Mouse (Mus musculus): ENCODE measurements around the gene Rgs12. TPM values are rescaled to one million over a fixed set of nuclear protein-coding genes. Genes with fewer than 3 reads are reported as not detected.

Rgs12 gene
- polyA plus RNA-seq, 1 experiment, result 30.5 TPM

DNA sequence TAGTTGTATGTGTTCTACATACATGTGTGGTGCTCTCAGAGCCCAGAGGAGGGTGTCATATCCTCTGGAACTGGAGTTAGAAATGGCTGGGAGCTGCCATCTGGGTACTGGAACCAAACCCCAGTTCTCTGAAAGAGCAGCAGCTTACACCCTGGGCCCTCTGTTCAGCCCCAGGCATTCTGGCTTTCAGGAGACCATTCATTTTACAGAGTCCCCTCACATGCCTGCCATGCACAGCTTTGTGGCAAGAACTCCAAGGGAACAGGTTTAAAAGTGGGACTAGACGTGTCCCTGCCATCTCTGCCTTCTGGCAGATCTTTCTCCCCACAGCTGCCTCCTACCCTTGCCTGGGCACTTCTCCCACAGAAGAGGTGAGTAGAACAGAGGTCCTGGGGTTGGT is 84.4 kb downstream of the Rgs12 start:
- TF ChIP-seq MAX (IDR thresholded peaks at IDR 0.05; ENCODE audit: low read depth) (no peak), TCF12 (IDR thresholded peaks at IDR 0.05; ENCODE audit: insufficient read depth, poor library complexity, severe bottlenecking) (no peak), REST (IDR thresholded peaks at IDR 0.05; ENCODE audit: insufficient read depth, insufficient read length) (no peak), SRF (IDR thresholded peaks at IDR 0.05; ENCODE audit: control insufficient read depth, insufficient read length, low read depth) (no peak), USF1 (IDR thresholded peaks at IDR 0.05; ENCODE audit: low read depth) (no peak), POLR2AphosphoS2 (IDR thresholded peaks at IDR 0.05; ENCODE audit: insufficient read length, low read depth) (no peak), CEBPB (IDR thresholded peaks at IDR 0.05; ENCODE audit: insufficient read depth, poor library complexity, severe bottlenecking) (no peak)
- H3K27me3 ChIP-seq (ENCODE audit: control insufficient read depth, insufficient read depth, insufficient read length), result no peaks in the 10 kb centered on the region
- H3K4me3 ChIP-seq, result no peak overlapping the region
- no peaks in the 10 kb centered on the region for H3K79me2 ChIP-seq (ENCODE audit: control insufficient read depth, insufficient read depth)
- H3ac ChIP-seq (ENCODE audit: control insufficient read depth, insufficient read length), result no peak overlapping the region
- peaks cover 10% of the 10 kb centered on the region for H3K36me3 ChIP-seq (ENCODE audit: control insufficient read depth, insufficient read depth)
- H3K4me2 ChIP-seq (ENCODE audit: low read depth), result no peak overlapping the region

DNA sequence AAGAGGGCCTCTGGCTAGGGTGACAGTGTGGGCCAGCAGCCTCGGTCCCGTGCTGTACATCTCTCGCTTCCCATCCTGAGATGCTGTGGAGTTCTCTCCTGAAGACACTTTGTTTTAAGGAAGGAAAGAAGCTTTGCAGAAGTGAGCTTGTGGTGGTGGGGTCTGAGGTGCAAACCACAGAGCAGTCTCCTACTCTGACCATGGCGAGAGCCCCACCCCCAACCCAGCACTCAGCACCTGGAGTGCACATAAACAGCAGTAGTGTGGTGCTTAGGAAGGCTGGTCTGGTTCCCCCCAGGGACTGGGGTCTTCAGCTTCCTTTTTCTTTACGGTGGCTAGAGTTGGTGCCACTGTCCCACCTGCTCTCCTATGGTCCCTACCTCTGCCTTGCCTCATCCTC is 85.9 kb downstream of the Rgs12 start:
- Histone ChIP-seq H3K36me3 (ENCODE audit: control insufficient read depth, insufficient read depth) (peaks cover 3% of the 10 kb centered on the region), H3K79me2 (ENCODE audit: control insufficient read depth, insufficient read depth) (no peaks in the 10 kb centered on the region), H3K4me3 (no peak overlapping the region), H3ac (ENCODE audit: control insufficient read depth, insufficient read length) (no peak overlapping the region), H3K27me3 (ENCODE audit: control insufficient read depth, insufficient read depth, insufficient read length) (no peaks in the 10 kb centered on the region), H3K4me2 (ENCODE audit: low read depth) (no peak overlapping the region)
- no peak for TF ChIP-seq MAX (IDR thresholded peaks at IDR 0.05; ENCODE audit: low read depth)
- no peak for TF ChIP-seq TCF12 (IDR thresholded peaks at IDR 0.05; ENCODE audit: insufficient read depth, poor library complexity, severe bottlenecking)
- TF ChIP-seq POLR2A (IDR thresholded peaks at IDR 0.05; ENCODE audit: insufficient read length, low read depth), result no peak
- TF ChIP-seq TCF3 (IDR thresholded peaks at IDR 0.05; ENCODE audit: insufficient read length, low read depth), result no peak
- no peak for TF ChIP-seq REST (IDR thresholded peaks at IDR 0.05; ENCODE audit: insufficient read depth, insufficient read length)
- TF ChIP-seq CEBPB (IDR thresholded peaks at IDR 0.05; ENCODE audit: insufficient read depth, poor library complexity, severe bottlenecking), result no peak
- no peak for TF ChIP-seq POLR2AphosphoS2 (IDR thresholded peaks at IDR 0.05; ENCODE audit: insufficient read length, low read depth)
- no peak for TF ChIP-seq MYOG (IDR thresholded peaks at IDR 0.05; ENCODE audit: control insufficient read depth in 1 of 3, insufficient read depth in 1 of 3, insufficient read length in 2 of 3, low read depth in 2 of 3)
- no peak for TF ChIP-seq USF1 (IDR thresholded peaks at IDR 0.05; ENCODE audit: low read depth)
- TF ChIP-seq SRF (IDR thresholded peaks at IDR 0.05; ENCODE audit: control insufficient read depth, insufficient read length, low read depth), result no peak
- no peak for TF ChIP-seq E2F4 (IDR thresholded peaks at IDR 0.05; ENCODE audit: insufficient read depth)
- TF ChIP-seq MYOD1 (IDR thresholded peaks at IDR 0.05; ENCODE audit: control insufficient read depth in 1 of 3, insufficient read length in 2 of 3, low read depth in 2 of 3), result no peak

DNA sequence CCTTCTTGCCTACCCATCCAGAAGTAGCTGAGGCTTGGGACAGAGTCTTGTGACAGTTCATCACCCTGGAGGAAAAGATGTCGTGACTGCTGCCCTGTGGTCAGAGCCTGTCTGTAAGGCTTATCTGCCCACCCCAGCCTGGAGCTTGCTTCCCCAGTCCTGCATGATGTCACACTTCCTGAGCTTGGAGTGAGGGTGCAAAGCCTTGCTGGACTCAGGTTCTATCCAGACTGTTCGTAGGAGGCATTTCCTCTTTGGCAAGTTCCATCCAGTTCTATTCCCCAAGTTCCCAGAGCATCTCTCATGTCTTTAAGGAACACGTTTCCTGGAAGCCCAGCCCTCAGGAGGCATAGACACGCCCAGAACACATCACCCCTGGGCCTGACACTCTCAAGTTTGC is 86.5 kb downstream of the Rgs12 start:
- H3K79me2 ChIP-seq (ENCODE audit: control insufficient read depth, insufficient read depth), result no peaks in the 10 kb centered on the region
- no peak overlapping the region for H3K4me2 ChIP-seq (ENCODE audit: low read depth)
- no peaks in the 10 kb centered on the region for H3K27me3 ChIP-seq (ENCODE audit: control insufficient read depth, insufficient read depth, insufficient read length)
- H3ac ChIP-seq (ENCODE audit: control insufficient read depth, insufficient read length), result no peak overlapping the region
- H3K36me3 ChIP-seq (ENCODE audit: control insufficient read depth, insufficient read depth), result peaks cover 1% of the 10 kb centered on the region
- TF ChIP-seq CEBPB (IDR thresholded peaks at IDR 0.05; ENCODE audit: insufficient read depth, poor library complexity, severe bottlenecking) (no peak), POLR2AphosphoS2 (IDR thresholded peaks at IDR 0.05; ENCODE audit: insufficient read length, low read depth) (no peak), MYOG (IDR thresholded peaks at IDR 0.05; ENCODE audit: control insufficient read depth in 1 of 3, insufficient read depth in 1 of 3, insufficient read length in 2 of 3, low read depth in 2 of 3) (no peak), TCF3 (IDR thresholded peaks at IDR 0.05; ENCODE audit: insufficient read length, low read depth) (no peak), MAX (IDR thresholded peaks at IDR 0.05; ENCODE audit: low read depth) (no peak), SRF (IDR thresholded peaks at IDR 0.05; ENCODE audit: control insufficient read depth, insufficient read length, low read depth) (no peak), USF1 (IDR thresholded peaks at IDR 0.05; ENCODE audit: low read depth) (no peak), TCF12 (IDR thresholded peaks at IDR 0.05; ENCODE audit: insufficient read depth, poor library complexity, severe bottlenecking) (no peak), POLR2A (IDR thresholded peaks at IDR 0.05; ENCODE audit: insufficient read length, low read depth) (no peak)
- H3K4me3 ChIP-seq, result no peak overlapping the region

DNA sequence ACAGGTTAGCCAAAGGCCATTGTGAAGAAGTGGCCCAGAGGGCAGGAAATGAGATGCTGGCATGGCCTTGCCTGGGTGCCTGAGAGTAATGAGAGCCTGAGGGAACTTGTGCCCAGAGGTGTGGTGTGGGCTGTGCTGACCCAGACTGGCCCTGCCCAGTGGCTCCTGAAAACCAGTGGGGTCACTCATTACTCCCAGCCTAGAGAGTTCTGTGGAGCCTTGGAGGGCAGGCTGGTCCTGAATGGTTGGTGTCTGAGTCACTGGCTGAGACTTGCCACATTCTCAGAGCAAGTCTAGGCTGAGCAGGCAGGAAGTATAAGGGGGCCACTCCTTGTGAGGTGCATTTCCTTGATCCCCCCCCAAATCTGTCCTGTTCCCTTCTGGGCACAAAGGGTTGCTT is 88.2 kb downstream of the Rgs12 start:
- Histone ChIP-seq H3ac (ENCODE audit: control insufficient read depth, insufficient read length) (no peak overlapping the region), H3K36me3 (ENCODE audit: control insufficient read depth, insufficient read depth) (no peaks in the 10 kb centered on the region), H3K27me3 (ENCODE audit: control insufficient read depth, insufficient read depth, insufficient read length) (no peaks in the 10 kb centered on the region), H3K4me3 (no peak overlapping the region), H3K4me2 (ENCODE audit: low read depth) (peak overlapping the region; percentile 31), H3K79me2 (ENCODE audit: control insufficient read depth, insufficient read depth) (no peaks in the 10 kb centered on the region)
- TF ChIP-seq MAX (IDR thresholded peaks at IDR 0.05; ENCODE audit: low read depth), result no peak
- no peak for TF ChIP-seq MYOD1 (IDR thresholded peaks at IDR 0.05; ENCODE audit: control insufficient read depth in 1 of 3, insufficient read length in 2 of 3, low read depth in 2 of 3)

DNA sequence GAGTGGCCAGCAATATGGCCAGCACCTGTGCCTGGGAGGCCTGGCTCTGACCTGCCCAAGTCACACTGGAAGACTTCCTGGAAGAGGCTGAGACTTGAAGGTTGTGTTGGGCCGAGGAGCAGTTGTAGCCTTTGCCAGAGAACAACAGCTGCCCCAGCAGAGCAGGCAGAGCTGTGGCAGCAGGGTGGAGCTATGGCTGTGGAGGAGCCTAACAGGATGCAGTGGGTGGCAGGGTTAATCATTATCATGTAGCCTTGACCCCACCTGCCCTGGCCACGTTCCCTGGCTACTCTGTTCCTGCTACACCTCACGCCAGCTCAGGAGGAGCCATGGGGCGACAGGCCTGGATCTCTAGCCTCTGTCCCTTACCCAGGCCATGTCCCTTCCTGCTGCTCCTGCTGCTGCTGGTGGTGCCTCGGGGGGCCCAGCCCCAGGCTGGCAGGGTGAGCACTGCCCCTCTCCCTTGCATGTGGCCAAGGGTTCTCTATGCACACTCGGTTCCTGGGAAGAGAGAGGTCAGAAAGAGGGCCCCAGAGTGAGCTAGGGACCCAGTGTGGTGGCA is 92.1 kb downstream of the Rgs12 start, which contains the start of gene Hgfac:
Gene Hgfac (plus strand): TSS at position 242 of the 562 bp plus-strand sequence.
- peak in 2 of 3 experiments; percentile 58 to 87 for TF ChIP-seq MYOG (IDR thresholded peaks at IDR 0.05; ENCODE audit: control insufficient read depth in 1 of 3, insufficient read depth in 1 of 3, insufficient read length in 2 of 3, low read depth in 2 of 3)
- TF ChIP-seq TCF12 (IDR thresholded peaks at IDR 0.05; ENCODE audit: insufficient read depth, poor library complexity, severe bottlenecking), result no peak
- TF ChIP-seq USF1 (IDR thresholded peaks at IDR 0.05; ENCODE audit: low read depth), result no peak
- TF ChIP-seq POLR2AphosphoS2 (IDR thresholded peaks at IDR 0.05; ENCODE audit: insufficient read length, low read depth), result peak; percentile 58
- no peak for TF ChIP-seq MAX (IDR thresholded peaks at IDR 0.05; ENCODE audit: low read depth)
- peak in 2 of 3 experiments; percentile 41 to 87 for TF ChIP-seq MYOD1 (IDR thresholded peaks at IDR 0.05; ENCODE audit: control insufficient read depth in 1 of 3, insufficient read length in 2 of 3, low read depth in 2 of 3)
- Histone ChIP-seq H3K4me2 (ENCODE audit: low read depth) (no peak within 1 kb of the TSS), H3K79me2 (ENCODE audit: control insufficient read depth, insufficient read depth) (no peaks in the 10 kb centered on the region), H3K27me3 (ENCODE audit: control insufficient read depth, insufficient read depth, insufficient read length) (no peaks in the 10 kb centered on the region), H3K36me3 (ENCODE audit: control insufficient read depth, insufficient read depth) (no peaks in the 10 kb centered on the region), H3ac (ENCODE audit: control insufficient read depth, insufficient read length) (no peak within 1 kb of the TSS), H3K4me3 (no peak within 1 kb of the TSS)

All from myocyte (in vitro differentiated cells).